Mouse (Mus musculus) heart, postnatal 10 days (tissue): Measurements from ENCODE around the gene Pcca. TPM values are rescaled to one million over a fixed set of nuclear protein-coding genes. Genes with fewer than 3 reads are reported as not detected.

ENCODE experiments used
- DNase-seq, 2 experiments: peaks; one replicate each; pipeline ENCODE4 v3.0.0; 2021
- intact Hi-C: fragments of 180-260 bp; cut with DNase I; formaldehyde crosslinking; loops from one replicate; pipeline ENCODE4 v1.15.1; 2025
- total RNA-seq, 2 experiments: library from RNA; stranded (reverse); gene quantifications; 2 replicates each; pipeline ENCODE4 v1.2.3; 2021

The Pcca gene
- total RNA-seq, 2 experiments from 2014 or later = 36.8 to 40.1 TPM

DNA sequence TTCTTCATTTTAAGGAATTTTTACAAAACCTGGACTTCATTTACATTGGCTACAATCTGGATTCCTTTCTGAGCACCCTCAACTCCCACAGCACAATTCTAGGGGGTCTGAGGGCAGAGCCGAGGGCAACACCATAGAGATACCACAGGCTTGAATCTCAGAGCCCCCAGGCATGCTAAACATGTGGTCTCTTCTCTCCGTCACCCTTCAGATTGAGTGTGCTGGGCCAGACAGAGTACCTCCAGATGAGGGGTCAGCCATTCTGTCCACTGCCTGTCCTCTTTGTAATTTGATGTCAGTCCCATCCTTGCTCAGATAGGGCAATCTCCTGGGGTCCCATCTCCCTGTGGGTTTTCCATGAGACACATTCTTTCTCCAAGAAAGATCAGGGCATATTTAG, 347.6 kb downstream of the Pcca start:
- no peak for DNase-seq
- intact Hi-C loops = no loop called here

GRCm38 (mm10) chr14:122882201-122882639, 348.1 kb downstream of the Pcca start:
- no peak for DNase-seq
- intact Hi-C loops = no loop called here

- no peak for DNase-seq
- intact Hi-C loops = no loop called here
Measured at GRCm38 (mm10) chr14:122882795-122883409, 348.8 kb downstream of the Pcca start.

DNA sequence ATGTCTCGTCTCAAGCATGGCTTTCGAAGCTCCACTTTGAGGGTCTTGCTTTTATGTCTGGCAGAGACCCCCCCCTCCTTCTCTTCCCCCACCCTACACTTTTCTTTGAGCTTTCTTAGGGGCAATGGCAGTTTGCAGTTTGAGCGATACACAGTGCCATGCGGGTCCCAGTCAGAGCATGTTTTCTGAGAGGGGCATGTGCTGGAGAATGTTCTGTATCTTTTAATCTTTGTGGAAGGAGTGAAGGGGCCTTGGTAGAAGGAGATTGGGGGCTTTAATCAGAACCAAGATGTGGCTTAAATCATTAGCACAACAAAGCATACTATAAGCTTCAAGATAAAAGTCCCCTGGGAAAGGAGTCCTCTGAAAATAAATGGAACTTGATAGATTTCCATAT, 349.3 kb downstream of the Pcca start:
- DNase-seq = no peak
- intact Hi-C loops = no loop called here

DNA sequence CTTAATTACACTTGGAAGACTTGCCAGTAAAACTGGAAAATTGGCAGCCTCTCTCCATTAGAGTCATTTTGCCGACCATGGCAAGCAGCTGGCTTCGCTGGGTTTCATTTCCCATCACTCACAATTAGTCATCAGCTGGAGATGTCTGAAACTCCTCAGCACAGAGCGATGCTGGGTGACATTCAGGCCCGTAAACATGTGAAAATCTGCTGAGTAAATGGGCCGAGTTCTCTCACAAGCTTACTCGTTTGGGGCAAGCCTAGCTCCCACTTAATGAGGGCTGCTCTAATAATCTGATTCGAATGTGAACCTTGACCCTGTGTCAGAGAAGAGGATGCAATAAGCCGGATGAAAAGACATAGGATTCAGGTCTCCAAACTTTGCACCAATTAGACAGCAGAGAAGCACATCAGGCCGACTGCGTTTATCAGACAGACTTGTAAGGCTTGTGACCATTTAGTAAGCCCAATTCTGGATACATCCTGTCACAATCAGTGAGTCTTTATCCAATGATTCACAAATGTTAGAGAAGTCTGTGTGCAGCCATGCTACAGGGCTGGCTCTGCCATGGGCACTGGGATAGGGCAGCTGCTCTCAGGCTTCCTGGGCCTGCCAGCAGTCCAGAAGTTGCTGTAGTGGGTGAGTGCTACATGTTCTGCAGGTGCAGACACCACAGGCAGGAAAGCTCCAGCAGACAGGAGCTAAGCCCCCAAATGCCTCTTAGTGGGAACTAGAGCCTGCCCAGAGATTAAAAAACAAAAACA, 349.9 kb downstream of the Pcca start:
- no peak for DNase-seq
- intact Hi-C loops = no loop called here

GRCm38 (mm10) chr14:122885893-122886292, 351.8 kb downstream of the Pcca start:
- intact Hi-C loops = no loop called here

DNA sequence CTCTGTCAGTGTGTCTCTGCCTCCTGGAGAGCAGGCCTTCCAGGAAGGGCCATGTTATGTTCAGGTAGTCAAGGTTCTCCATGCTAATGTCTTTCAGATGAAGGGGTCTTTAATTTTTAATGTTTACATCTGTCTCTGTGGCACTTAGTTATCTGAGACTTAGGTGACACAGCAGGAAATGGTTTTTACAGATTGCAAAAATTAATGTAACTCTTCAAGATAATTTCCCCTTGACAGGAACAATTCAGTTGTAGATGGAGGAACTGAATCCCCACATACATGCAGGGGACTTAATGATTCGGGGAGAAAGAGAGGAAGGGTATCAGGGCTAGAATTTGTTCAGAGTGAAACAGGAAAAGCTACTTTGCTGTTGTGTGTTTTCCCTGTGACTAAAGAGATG, 353.2 kb downstream of the Pcca start:
- intact Hi-C loops = no loop called here
- no peak for DNase-seq

More at GRCm38 (mm10) chr14:122885893-122886292, 351.8 kb downstream of the Pcca start:
- peak in 1 of 2 experiments; percentile 44 for DNase-seq

DNA sequence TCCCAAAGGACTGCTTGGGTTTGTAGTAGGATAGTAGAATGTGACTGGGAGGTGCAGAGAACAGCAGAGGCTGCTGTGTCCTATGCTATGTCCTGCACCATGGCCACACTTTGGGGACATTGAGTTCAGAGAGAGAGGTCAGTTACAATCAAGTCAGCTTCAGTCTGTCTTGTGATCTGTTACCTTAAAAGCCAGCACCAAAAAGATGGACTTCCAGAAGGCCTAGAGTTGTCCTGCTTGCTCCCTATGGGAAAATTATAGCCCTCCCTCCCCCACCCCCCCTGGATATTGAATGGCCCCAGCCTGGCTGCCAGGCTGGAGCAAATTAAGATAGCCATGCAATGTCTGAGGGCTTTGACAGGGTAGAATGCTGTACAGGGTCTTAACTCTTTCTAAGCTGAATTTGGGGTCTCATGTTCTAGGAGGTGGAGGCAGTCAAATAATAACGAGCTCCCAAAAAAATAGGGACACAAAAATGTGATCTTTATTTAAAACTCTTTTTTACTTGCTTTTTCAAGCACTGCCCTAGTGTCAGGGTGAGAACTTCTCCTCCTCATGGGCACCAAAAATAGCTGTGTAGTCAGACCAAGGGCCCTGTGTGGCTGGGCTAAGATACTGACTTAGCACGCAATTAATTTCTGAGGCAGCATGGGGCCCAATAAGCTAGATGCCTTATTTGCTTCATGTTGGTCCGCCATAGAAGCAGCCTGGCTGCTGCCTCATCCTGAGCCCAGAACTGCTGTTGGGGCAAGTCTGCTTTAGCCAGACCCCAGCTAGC, 353.8 kb downstream of the Pcca start:
- intact Hi-C loops = no loop called here
- DNase-seq = no peak

DNA sequence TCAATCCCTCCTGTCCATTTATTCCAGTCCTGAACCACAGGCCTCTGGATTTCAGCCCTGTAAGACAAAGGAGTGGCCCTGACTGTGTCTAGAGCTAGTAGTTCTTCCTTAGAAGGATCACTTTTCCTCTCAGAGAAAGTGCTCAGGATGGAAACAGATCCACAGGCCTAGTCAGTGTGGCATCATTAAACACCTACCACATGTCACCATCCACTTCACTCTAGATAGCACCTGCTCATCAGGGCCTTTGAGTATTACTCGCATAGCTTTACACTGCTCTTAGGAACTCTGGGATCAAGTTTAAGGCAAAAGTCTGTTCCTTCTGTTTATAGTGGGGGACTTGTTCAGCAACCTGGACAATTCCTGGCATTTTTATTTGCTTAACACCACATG, 354.4 kb downstream of the Pcca start:
- intact Hi-C loops = no loop called here

GRCm38 (mm10) chr14:122891470-122891968, 357.4 kb downstream of the Pcca start:
- no peak for DNase-seq
- intact Hi-C loops = no loop called here

More for the DNA sequence above, 354.4 kb downstream of the Pcca start:
- no peak for DNase-seq

GRCm38 (mm10) chr14:122896106-122896505, 362.0 kb downstream of the Pcca start:
- intact Hi-C loops = no loop called here
- DNase-seq = no peak

DNA sequence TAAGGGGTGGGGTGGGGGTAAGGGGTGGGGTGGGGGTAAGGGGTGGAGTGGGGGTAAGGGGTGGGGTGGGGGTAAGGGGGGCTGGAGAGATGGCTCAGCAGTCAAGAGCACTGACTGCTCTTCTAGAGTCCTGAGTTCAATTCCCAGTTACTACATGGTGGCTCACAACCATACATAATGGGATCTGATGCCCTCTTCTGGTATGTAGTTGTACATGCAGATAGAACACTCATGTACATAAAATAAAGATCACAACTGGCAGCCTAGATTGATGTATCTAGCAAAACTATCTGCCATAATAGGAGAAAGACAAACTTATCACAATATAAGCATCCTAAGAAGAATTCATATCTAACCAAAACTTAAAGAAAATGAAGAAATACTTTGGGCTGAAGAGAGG, 364.4 kb downstream of the Pcca start:
- intact Hi-C loops = no loop called here
- no peak for DNase-seq

GRCm38 (mm10) chr14:122900679-122901078, 366.6 kb downstream of the Pcca start:
- no peak for DNase-seq
- intact Hi-C loops = no loop called here

DNA sequence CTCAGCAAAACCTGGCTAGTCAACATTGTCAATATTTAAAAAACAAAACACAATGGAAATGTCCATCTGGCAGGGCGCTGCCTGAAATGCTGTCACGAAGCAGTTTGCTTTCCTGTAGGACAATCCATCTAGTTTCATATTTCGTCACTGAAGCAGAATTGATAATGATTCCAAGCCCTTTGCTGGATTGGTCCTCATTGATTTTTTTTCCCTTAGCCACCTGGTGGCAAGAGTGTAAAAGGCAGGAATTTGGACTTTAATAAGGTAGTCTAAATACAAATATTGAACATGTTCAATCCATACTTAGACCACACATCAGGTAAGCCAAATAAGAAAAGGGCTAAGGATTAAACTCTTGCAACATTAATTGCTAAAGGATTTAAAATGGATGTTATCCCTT, 367.1 kb downstream of the Pcca start:
- intact Hi-C loops = no loop called here
- DNase-seq = no peak

DNA sequence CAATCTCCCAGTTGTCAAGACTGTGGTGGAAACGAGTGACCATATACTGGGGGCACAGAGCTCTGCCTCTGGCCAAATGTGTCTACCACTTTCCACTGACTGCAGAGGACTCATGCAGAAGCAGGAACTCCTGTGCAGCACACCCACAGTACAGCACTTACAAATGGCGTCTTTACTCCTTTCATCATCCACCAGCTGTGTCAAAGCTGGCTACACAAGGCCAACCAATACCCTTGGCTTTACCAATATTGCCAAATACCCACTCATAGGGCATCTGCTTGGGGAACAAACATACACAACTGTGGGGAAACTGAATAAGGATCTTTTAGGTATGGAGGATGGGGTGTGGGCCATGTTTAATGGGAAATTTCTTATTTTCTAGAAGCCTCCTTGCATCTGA, 367.6 kb downstream of the Pcca start:
- DNase-seq = no peak
- intact Hi-C loops = no loop called here

GRCm38 (mm10) chr14:122902136-122902535, 368.0 kb downstream of the Pcca start:
- peak; percentile 30 to 41 for DNase-seq
- intact Hi-C loops = no loop called here

GRCm38 (mm10) chr14:122902884-122903283, 368.8 kb downstream of the Pcca start:
- intact Hi-C loops = no loop called here
- peak; percentile 89 for DNase-seq

DNA sequence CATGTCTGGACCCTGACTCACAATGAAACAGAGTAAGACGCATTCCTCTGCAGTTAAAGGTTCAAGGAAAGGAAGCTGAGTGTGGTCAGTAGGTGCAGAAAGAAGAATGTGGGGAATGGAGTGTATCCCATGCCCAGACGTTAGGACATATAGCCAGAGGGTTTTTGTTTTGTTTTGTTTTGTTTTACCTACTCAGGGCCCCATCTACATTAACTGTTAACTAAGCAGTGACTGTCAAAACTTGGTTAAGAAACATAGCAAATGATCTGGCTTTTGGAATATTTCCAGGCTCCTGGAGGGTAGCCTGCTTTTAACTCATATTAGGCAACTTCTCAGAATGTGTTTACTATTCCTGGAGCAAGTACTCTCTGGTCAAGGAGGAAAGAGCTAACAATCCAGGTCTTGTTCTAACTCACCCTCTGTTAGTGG, 369.8 kb downstream of the Pcca start:
- intact Hi-C loops = no loop called here
- no peak for DNase-seq

DNA sequence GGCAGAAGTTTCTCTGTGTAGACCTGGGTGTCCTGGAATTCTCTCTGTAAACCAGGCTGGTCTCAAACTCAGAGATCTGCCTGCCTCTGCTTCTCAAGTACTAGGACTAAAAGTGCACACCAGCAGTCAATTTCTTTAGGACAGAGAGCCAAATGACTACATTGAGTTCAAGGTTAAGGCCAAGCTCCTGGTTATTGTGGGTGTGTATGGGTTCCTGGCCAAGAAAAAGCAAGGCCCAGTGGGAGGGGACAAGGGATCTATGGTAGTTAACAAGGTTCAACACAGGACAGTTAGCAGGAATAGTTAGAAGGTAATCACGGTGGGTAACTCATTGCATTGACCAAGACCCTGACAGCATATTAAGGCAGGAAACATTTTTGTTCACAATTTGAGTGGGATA, 370.9 kb downstream of the Pcca start:
- intact Hi-C loops = no loop called here
- DNase-seq = no peak

GRCm38 (mm10) chr14:122908075-122908474, 374.0 kb downstream of the Pcca start:
- no peak for DNase-seq
- intact Hi-C loops = no loop called here

DNA sequence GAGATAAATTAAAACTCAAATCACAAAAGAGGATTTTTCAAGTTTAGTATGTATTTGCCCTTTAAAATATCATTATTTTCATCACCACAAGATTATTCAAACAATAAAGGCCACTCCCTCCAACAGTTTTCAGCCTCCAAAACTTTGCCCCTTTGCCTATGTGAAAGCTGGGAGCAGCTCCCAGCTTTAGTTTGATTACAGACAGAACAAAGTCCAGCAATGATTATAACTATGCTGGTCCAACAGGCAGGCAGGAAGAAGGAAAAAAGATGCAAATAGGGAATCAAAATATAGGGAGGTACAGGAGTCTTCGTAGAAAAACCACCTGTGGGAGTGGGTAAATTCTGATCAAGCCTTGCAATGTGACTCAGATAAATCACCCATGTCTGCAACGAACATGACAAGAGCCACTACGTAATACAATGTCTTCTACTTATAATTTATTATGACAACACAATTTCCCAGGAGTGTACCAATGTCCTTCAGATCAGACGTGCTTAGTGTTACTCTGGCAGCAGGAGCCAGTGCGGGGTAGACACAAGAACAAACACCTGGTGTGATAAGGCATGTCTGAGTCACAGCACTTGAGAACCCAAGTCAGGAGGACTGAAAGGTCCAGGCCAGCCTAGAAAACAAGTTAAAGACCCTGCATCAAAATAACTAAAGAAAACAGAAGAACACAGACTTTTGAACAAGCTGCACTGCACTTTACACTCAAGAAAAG, 375.4 kb downstream of the Pcca start:
- no peak for DNase-seq
- intact Hi-C loops = loop anchor here (5.0 kb wide), 1 partner anchor 73 kb away; the partner anchor contains the start of gene Tmtc4
